Mouse (Mus musculus) midbrain, postnatal 0 days (tissue): Measurements from ENCODE around the gene Smg5. TPM values are rescaled to one million over a fixed set of nuclear protein-coding genes. Genes with fewer than 3 reads are reported as not detected.

ENCODE experiments used
- ATAC-seq: fragments of 200-750 bp; cut with Nextera tagmentation; 2 replicates; pipeline ENCODE4 v1.8.0; 2017; ENCODE audit warnings: moderate number of reproducible peaks, mild to moderate bottlenecking, moderate TSS enrichment, moderate library complexity; ENCODE audit not compliant: low FRiP score
- DNase-seq: peaks from one replicate; pipeline ENCODE4 v3.0.0-alpha.2; 2015; ENCODE audit warnings: low spot score
- H3K27ac ChIP-seq: fragments of 300-500 bp; sonication (generic); 2 replicates; pipeline ENCODE4 v1.5.1; 2014; ENCODE audit warnings: low read depth, mild to moderate bottlenecking, low read length, mixed read lengths
- H3K27me3 ChIP-seq: fragments of 300-500 bp; sonication (generic); 2 replicates; pipeline ENCODE4 v1.6.1; 2014; ENCODE audit warnings: low read length, control low read depth, mixed read lengths; ENCODE audit not compliant: insufficient read depth
- H3K36me3 ChIP-seq: fragments of 300-500 bp; sonication (generic); 2 replicates; pipeline ENCODE4 v1.6.1; 2014; ENCODE audit warnings: low read length, control low read depth, mixed read lengths; ENCODE audit not compliant: insufficient read depth
- H3K4me1 ChIP-seq: fragments of 300-500 bp; sonication (generic); 2 replicates; pipeline ENCODE4 v1.6.1; 2014; ENCODE audit warnings: mild to moderate bottlenecking, control low read depth, antibody characterized with exemption, low read length, mixed read lengths; ENCODE audit not compliant: insufficient read depth
- H3K4me2 ChIP-seq: fragments of 300-500 bp; sonication (generic); 2 replicates; pipeline ENCODE4 v1.6.1; 2014; ENCODE audit warnings: low read depth, mild to moderate bottlenecking, low read length, mixed read lengths; ENCODE audit not compliant: poor library complexity, severe bottlenecking
- H3K4me3 ChIP-seq: fragments of 300-500 bp; sonication (generic); 2 replicates; pipeline ENCODE4 v1.5.1; 2014; ENCODE audit warnings: low read depth, mild to moderate bottlenecking, low read length, moderate library complexity
- H3K9ac ChIP-seq: fragments of 300-500 bp; sonication (generic); replicated peaks from 2 replicates; pipeline ENCODE4 v1.6.1; 2014; ENCODE audit warnings: mild to moderate bottlenecking, low read length, moderate library complexity, mixed read lengths; ENCODE audit not compliant: poor library complexity, severe bottlenecking
- H3K9me3 ChIP-seq: fragments of 300-500 bp; sonication (generic); 2 replicates; pipeline ENCODE4 v1.6.1; 2016; ENCODE audit warnings: low read length, control low read depth
- CTCF ChIP-seq: IDR thresholded peaks from 2 replicates; pipeline ENCODE4 v1.5.1; 2016; ENCODE audit warnings: antibody characterized with exemption, mild to moderate bottlenecking
- WGBS: fragments of 180-500 bp; shearing (Covaris S2); extraction: QIAGEN DNeasy Blood & Tissue Kit; methylation state at CpG from one replicate; pipeline ENCODE4 v1.1.7; 2014; 5-methylcytosine and 5-hydroxymethylcytosine counted together
- polyA plus RNA-seq: library from polyadenylated mRNA; unstranded; fragments of >200 nt; fragmentation: Nextera tagmentation; extraction: Ambion mirVana; gene quantifications from 2 replicates; pipeline ENCODE4 v1.2.1, GENCODE M21; 2015
- total RNA-seq: library from RNA; depleted of rRNA; stranded (reverse); fragments of >200 nt; gene quantifications from 2 replicates; pipeline ENCODE4 v1.2.3, GENCODE M21; 2014

The Smg5 gene
- total and polyA plus RNA-seq, 2 experiments from 2014 or later: 49.4 to 86.7 TPM

DNA sequence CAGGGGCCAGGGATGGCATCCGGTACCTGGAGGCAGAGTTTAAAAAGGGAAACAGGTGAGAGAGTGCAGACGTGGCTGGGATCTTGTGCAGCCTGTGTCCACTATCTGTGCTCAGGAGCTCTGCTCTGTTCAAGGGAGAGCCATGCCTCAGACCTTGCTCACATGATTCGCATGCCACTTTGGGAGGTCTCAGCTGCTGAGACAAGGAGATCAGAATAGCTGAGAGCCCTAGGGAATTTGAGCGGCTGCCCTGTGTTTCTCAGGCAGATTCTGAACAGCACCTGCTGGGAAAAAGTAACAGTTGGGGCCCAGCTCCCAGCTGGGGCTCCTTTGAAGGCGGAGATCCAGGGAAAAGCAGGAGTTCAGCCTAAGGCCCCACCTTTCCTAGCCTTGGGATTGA, 23.5 kb downstream of the Smg5 start:
- H3K4me2 ChIP-seq: no peak overlapping the region
- no peaks in the 10 kb centered on the region for H3K9me3 ChIP-seq
- ATAC-seq (no peak), DNase-seq (no peak)
- peaks cover 73% of the 10 kb centered on the region for H3K36me3 ChIP-seq
- no peak overlapping the region for H3K4me3 ChIP-seq
- H3K4me1 ChIP-seq: no peaks in the 10 kb centered on the region
- H3K27ac ChIP-seq: no peak overlapping the region
- H3K27me3 ChIP-seq: no peaks in the 10 kb centered on the region
- 65% methylated on average over 5 of the region's 5 CpGs for WGBS
- no peak overlapping the region for H3K9ac ChIP-seq
- TF ChIP-seq CTCF: no peak

DNA sequence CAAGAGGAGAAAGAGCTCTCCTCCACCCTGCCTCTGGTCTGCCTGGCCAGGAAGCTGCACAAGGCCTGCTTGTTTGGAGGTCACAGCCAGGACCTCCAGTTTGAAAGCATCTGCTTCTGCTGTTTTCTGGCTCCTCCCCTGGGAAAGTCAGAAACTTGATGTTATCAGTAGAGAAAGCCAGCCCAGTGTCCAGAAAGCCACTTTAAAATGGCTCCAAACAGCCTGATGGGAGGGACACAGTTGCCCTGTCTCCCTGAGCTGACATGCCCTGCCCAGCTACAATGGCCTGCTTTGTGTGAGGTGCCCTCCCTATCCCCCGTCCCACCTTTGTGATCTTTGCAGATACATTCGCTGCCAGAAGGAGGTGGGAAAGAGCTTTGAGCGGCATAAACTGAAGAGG, 23.9 kb downstream of the Smg5 start:
- Histone ChIP-seq H3K27me3 (no peaks in the 10 kb centered on the region), H3K4me3 (no peak overlapping the region), H3K9me3 (no peaks in the 10 kb centered on the region), H3K9ac (no peak overlapping the region), H3K4me1 (no peaks in the 10 kb centered on the region), H3K36me3 (peaks cover 69% of the 10 kb centered on the region), H3K27ac (no peak overlapping the region), H3K4me2 (no peak overlapping the region)
- WGBS: 79% methylated on average over 3 of the region's 3 CpGs
- DNase-seq: no peak
- TF ChIP-seq CTCF: no peak
- no peak for ATAC-seq

DNA sequence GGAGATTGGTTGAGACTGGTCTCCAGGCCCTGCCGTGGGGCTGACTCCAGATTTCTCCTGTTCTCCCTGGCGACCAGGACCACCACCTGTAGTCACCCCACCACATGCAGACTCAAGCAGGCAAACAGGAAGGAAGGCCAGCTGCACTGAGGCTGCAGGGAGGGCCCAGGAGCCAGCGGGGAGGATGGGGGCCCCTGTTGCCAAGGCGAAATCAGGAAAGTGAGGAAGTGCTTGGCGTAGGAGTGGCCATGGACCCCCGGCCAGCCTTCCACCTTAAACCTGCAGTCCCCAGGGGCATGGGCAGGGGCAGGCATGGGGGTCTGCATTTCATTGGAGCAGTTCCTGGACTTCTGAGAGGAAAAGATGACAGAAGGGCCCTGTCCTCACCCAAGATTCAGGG, 25.0 kb downstream of the Smg5 start:
- Histone ChIP-seq H3K9me3 (no peaks in the 10 kb centered on the region), H3K27ac (no peak overlapping the region), H3K27me3 (no peaks in the 10 kb centered on the region), H3K4me1 (no peaks in the 10 kb centered on the region), H3K36me3 (peaks cover 58% of the 10 kb centered on the region), H3K9ac (no peak overlapping the region), H3K4me2 (no peak overlapping the region), H3K4me3 (no peak overlapping the region)
- DNase-seq (no peak), ATAC-seq (no peak)
- TF ChIP-seq CTCF: no peak
- 81% methylated on average over 6 of the region's 6 CpGs for WGBS

DNA sequence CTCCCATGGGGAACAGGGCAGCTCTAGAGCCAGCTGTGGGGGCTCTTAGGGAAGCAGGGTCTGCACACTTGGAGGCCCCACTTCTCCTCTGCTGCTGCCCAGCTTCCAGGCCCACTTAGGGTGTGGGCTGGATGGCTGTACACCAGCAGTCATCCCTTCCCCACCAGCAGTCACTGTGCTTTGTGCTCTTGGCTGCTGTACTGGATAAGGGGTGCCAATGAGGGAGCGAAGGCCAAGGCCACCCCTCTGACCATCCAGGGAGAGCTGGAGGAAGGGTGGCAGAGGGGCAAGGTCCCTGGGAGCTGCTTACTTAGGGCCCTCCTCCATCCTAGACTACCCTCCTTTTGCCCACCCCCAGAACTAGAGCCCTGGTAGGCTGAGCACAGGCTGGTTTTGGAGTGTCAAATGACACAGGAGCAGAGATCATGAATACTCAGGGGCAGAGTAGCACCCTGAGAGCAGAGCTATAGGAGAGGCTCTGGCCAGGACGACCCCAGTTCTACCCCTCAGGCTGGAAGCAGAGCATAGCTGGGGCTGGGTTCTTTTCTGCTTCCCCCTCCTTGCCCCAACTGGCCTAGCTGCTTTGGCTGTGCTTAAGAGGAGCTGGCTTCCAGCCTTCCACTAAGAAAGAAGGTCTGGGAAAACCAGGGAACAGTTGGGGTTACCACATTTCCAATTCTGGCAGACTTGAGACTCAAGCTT, 25.7 kb downstream of the Smg5 start:
- 82% methylated on average over 2 of the region's 2 CpGs for WGBS
- Histone ChIP-seq H3K27ac (peak overlapping the region; percentile 43; the same call in 1 of the 2 replicates), H3K4me3 (no peak overlapping the region), H3K27me3 (no peaks in the 10 kb centered on the region), H3K4me2 (no peak overlapping the region), H3K4me1 (no peaks in the 10 kb centered on the region), H3K9me3 (no peaks in the 10 kb centered on the region), H3K36me3 (peaks cover 51% of the 10 kb centered on the region), H3K9ac (no peak overlapping the region)
- DNase-seq (peak; percentile 19), ATAC-seq (peak; percentile 47)
- TF ChIP-seq CTCF: no peak

DNA sequence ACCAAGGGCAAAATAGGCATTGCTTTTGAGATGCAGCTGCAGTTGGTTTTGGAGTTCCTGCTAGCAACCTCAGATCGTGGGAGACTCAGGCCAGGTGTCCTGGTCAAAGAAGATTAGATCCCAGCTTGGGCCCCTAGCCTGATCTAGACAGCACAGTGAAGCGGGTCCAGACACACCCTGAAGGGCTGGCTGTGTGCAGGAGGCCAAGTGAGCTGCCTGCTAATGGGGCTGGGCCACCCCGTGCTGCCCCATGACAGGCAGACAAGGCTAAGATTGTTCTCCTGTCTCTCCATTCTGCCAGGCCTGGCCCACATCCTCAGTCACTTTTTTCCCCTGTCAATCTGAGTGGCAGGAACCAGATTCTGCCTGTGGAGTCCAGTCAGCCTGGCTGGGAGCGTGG, 27.6 kb downstream of the Smg5 start:
- Histone ChIP-seq H3K4me3 (no peak overlapping the region), H3K4me1 (no peaks in the 10 kb centered on the region), H3K36me3 (peaks cover 38% of the 10 kb centered on the region), H3K27ac (peak overlapping the region; percentile 38; the same call in 1 of the 2 replicates), H3K27me3 (no peaks in the 10 kb centered on the region), H3K9me3 (no peaks in the 10 kb centered on the region), H3K4me2 (no peak overlapping the region), H3K9ac (no peak overlapping the region)
- WGBS: 54% methylated on average over 4 of the region's 4 CpGs
- ATAC-seq: peak; percentile 73
- TF ChIP-seq CTCF: no peak
- DNase-seq: peak; percentile 40

DNA sequence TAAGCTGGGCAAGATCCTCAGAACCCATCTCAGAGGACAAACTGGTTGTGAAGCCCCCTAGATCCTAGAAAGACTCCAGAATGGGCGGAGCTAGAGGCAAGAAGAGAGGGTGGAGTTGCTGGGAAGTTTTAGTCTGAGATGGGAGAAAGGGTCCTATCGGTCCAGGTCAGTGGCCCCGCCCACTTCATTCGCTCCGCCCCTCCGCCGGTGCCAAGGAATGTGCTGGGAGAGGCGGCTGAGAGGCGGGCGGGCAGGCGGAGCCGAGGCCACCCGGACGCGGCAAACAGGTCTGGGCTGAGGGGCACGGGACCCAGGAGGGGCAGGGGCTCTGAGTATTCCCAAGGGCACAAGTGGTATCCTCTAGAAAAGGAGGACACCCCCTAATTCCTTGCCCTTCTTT, 28.3 kb downstream of the Smg5 start, which contains the start of gene Paqr6:
TSS of gene Paqr6 (plus strand) at position 248 of the 400 bp plus-strand sequence.
- no peak for TF ChIP-seq CTCF
- Histone ChIP-seq H3K4me3 (no peak within 1 kb of the TSS), H3K27ac (peak within 1 kb of the TSS; percentile 38; the same call in 1 of the 2 replicates), H3K9ac (no peak within 1 kb of the TSS), H3K36me3 (peaks cover 32% of the 10 kb centered on the region), H3K27me3 (no peaks in the 10 kb centered on the region), H3K4me1 (no peaks in the 10 kb centered on the region), H3K4me2 (no peak within 1 kb of the TSS), H3K9me3 (no peaks in the 10 kb centered on the region)
- peak; percentile 15; the same call in 1 of the 2 replicates for ATAC-seq
- DNase-seq: peak; percentile 32
- 3% methylated on average over 16 of the region's 16 CpGs for WGBS
